Mouse (Mus musculus) layer of hippocampus, adult 9-10 months (tissue): ENCODE results near the gene Klkb1.

Experiments used
- DNase-seq: peaks from one replicate; pipeline ENCODE4 v3.0.0; 2022; ENCODE audit warnings: low spot score

The Klkb1 gene

DNA sequence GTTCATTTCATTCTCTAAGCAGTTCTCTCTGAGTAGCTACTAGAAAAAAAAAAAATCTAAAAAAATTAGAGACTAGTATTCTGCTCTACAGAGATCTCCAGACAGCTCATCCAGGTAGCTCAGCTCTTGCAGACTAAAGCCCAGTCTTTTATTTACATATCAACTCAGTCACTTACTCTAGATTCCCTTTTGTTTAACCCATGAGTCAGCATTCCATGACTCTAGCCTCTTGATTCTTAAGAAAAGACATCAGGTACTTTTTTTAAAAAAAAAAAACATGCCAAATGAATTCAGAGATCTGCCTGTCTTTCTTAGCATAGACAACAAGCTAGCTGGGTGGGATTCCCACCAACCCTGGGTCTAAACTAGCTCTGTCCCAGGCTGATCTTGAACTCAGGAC, 26.2 kb downstream of the Klkb1 start:
- no peak for DNase-seq

DNA sequence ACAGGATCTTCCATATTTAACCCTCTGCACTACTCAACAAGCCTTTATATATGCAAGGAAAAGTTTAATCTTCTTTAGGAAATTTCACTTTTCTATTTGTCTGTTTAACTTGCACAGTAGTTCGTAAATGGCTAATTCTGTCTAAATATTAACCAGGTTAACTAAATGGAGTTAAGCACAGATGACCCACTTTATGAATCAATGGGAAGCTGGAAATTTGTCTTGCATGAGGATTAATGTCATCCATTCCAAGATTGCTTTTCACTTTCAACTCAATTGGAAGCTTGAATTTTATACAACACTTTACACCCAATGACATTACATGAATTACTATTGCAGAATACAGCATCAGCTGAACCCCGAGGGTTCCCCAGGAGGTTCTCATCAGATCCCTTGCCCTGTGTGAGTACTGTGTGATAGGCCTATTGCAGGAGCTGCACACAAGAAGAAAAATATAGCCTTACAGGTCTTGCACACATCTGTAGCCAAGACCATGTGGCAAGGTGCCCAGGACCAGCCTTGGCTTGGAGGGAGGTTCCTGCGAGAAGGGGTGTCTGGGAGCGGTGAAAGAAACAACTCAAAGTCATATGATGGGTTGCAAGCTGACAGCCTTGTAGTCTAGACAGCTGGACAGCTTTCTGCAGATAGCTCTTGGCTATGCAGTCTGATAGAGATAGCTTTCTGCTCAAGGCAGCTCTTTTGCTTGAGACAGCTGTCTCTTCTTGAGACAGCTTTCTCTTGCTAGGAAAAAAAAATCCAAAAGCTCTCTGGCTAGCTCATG, 26.9 kb downstream of the Klkb1 start:
- no peak for DNase-seq

DNA sequence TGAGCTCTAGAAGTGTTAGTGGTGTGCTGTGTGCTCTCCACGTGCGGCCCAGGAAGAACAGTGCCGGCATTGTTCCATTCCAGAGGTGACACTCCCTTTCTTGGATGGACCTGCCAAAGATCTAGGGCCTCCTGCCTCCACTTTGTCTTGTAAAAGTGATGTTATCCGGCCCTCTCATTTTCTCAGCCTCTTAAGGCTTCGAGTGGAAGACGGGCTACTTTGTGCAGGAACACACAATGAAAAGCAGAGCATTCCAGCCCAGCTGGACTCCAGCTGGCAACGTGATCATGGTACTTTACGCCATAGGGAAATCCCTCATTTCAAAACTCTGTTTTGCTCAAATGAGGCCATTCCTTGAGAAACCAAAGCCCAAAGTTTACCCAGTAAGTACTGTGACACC, 27.7 kb downstream of the Klkb1 start:
- no peak for DNase-seq

DNA sequence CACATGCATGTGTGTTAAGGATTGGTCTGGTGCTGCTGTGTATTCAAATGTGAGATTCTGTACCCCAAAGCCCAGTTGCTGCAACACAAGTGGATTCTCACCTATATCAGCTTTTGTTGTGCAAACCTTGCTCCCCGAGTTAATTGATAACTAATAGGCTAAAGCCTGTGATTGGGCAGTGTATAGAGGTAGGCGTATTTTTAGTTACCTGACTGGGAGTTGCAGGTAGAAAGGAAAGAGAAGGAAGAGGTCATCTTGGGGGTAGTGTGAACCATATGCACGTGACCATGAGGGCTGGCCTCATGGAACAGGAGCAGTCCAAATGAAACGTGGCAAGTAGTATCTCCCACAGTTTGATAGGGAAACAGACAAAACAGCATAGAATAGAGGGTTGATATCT, 29.7 kb downstream of the Klkb1 start:
- DNase-seq = no peak

DNA sequence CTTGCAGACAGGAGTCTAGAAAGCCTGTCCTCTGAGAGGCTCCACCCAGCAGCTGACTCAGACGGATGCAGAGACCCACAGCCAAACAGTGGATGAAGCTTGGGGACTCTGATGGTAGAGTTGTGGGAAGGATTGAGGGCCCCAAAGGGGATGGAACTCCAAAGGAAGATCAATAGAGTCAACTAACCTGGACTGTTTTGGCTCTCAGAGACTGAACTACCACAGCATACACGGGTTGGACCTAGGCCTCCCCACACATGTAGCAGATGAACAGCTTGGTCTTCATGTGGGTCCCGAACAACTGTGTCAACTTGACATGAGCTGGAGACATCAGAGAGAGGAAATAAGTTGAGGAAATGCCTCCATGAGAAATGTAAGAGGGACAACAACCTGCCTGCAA, 31.8 kb downstream of the Klkb1 start:
- no peak for DNase-seq

DNA sequence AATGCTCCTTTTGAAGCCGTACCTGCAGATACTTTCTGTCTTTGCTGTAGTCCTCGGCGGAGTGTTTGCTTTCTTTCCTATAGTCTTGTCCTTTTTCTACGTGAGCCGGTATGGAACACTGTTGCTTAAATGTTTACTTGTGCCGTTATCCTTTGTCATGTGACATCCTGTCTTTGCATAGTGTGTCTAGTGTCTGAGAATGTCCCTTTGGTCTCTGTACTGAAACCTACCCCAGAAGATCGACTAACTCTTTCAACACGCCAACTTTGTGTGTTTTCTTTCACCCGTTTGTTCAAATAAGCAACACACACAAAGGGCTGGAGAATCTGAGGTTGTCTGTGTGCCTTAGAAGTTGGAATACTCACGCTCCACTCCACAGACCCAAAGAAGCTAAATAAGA, 32.7 kb downstream of the Klkb1 start, which contains the start of gene F11:
TSS of gene F11 (minus strand) at position 112 of the 400 bp plus-strand sequence.
- DNase-seq = no peak

DNA sequence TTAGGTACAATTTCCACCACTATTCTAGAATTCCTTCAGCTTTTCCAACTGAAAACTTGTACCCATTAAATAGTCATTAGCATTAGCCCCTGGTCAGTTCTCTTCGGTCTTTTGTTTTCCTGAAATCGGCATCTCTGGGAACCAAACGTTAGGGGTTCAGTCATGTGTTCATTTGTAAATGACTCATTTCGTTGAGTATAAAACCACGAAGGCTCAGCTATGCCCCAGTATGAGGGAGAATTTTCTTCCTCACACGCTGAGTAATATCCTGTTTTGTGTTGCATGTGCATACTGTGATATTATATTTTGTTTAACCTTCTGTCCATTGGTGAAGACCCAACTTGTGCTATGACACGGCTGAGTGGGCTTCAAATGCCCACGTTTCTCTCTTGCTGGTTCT, 36.2 kb downstream of the Klkb1 start:
- DNase-seq = no peak

DNA sequence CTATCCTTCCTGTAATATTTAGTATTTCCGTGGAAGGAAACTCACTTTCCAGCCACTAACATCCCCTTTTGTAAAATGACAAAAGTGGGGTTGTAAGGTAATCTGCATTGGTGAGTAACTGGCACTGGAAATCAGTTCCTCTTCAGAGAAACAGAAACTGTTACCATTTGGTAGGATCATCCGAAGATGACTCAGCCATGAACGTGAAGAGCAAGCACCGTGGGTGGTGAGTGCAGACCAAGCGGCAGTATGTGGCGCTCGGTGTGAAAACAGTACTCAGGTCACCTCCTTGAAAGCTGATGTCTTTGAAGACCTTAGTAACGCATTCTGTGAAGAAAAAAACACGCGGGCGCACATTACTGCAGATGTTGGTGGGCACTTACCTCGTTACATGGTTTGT, 39.6 kb downstream of the Klkb1 start:
- no peak for DNase-seq

DNA sequence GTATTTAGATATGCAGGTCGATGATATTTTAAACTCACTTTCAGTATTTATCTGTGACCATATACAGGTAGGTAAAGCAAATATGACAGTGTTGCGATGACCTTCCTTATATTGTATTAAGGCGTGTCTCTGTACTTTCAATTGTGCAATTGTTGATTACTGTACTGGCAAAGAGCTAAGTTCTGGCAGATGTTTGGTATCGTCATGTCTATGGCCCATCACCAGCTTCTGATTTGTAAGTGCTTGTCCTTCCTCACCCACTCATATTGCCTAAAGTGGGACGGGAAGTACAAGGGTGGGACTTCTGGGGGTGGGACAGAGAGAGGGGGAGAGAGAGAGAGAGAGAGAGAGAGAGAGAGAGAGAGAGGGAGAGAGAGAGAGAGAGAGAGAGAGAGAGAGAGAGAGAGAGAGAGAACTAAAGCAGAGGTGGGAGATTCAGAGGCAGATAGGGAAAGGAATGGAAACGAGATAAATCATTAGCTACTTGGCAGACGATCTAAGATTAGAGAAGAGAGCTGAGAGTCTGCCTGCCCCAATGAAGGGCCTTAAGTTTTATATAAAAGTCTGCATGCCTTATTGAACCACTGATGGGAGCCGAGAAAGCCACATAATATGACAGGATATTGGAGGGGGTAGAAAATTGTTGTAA, 40.3 kb downstream of the Klkb1 start:
- no peak for DNase-seq

DNA sequence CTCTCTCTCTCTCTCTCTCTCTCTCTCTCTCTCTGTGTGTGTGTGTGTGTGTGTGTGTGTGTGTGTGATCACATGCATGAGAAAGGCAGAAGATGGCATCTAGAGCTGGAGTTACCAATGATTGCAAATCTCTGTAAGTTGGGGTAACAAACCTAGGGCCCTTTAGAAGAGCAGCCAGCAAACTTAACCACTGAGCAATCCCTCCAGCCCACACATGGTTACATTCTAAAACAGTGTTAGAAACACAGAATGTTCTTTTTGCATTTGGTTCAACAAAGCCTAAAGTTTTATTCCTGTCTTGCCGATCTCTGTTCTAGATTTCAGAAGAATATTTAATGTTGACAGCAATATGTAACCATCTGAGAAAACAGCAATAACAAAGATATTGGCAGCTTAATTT, 41.1 kb downstream of the Klkb1 start:
- no peak for DNase-seq

DNA sequence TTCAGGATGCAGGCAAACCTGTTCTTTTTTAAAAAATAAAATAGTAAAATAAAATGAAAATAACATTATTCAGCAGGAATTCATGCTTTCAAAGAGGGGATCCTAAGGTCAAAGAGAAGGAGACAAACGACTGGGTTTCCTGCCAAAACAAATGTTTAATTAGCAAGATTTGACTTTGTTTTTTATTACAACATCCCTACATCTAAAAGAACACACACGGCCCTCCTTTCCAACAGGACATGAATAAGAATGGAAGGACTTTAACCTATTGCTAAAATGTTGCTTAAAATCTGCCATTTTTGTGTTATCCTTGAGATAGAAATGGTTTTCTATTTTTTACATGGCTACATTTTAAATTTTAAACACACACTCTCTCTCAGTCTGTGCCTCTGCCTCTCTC, 41.5 kb downstream of the Klkb1 start:
- no peak for DNase-seq

DNA sequence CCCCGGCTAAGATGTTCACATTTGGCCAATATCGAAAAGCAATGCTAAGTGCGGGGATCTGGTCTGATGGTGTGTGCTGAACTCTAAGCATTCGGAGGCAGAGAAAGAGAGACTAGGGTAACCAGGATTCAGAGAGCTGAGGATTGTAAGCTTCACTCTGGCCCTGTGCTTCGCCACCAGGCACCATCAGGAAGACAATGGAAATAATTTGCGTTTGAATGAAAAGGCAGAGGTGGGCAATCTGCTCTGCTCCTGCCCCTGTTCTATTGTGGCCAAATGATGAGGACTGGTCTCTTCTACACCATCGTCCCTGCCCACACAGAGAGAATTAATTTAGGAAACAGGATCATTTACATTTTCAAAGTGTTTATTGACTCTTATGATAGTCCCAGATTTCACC, 48.4 kb downstream of the Klkb1 start:
- DNase-seq = no peak

DNA sequence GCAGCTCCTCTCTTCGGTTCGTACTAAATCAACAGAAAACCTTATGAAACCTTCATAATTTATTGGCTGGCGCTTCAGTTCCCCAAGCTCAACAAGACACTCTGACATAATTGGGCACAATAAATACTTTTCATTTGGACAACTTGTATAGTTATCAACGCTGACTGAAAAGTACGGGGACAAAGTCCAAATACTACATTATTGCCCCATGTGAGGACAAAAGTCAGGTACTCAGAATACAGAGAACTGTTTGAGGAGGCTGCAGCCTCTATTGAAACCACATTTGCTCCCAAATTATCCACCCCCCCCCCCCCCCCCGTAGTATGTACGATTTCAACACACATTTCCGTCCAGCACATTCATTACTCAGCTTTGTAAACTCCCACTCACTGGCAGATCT, 55.3 kb downstream of the Klkb1 start:
- no peak for DNase-seq

DNA sequence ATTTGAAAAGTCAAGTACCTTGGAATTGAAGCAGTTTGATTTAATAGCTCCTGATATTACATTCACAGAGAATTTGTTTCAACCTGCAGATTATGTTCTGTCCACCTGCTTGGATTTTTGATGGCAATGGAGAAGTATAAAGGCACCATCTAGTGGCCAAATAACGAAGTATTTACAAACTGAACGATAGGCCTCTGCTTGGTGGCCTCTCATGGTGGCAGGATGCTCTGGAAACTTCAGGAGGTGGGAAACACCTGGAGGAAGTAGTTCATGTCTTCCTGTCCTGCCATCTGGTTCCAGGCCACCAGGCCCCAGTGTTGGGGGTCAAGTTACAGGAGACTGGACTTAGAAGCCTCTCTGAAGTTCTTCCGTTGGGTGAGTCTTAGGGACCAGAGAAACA, 56.4 kb downstream of the Klkb1 start:
- DNase-seq = peak; percentile 68

DNA sequence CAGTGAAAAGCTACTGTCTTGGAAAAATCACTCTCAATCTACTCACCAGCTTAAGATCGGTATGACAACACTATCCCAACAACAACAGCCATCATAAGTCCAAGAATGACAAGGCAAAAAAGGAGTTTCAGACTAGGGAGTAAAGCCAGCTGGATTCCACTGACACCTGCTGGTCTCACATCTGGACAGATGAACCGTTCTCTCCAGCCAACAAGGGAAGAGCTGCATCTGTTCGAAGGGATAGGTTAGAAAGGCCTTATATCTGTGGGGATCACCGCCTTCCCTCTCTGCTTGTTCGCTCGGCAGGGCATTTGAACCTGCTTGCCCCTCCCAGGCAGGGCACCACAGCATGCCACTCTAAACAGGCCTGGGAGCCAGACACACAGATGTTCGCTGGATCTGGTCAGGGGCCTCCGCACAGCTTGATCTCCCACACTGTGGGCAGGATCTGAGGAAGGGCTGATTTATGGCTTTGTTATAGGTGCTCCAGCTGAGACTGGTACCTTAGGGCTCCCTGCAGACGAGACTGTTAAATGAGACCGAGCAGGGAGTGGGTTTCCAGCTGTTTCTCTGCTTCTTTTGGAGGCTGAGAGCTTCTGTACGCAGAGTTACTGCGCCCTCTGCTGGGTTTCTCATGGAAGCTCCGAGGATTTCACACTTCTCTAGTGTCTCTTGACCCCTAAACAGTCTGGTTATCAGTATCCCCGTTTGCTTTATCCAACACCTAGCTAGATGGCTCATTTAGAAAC, 58.3 kb downstream of the Klkb1 start:
- DNase-seq = no peak

DNA sequence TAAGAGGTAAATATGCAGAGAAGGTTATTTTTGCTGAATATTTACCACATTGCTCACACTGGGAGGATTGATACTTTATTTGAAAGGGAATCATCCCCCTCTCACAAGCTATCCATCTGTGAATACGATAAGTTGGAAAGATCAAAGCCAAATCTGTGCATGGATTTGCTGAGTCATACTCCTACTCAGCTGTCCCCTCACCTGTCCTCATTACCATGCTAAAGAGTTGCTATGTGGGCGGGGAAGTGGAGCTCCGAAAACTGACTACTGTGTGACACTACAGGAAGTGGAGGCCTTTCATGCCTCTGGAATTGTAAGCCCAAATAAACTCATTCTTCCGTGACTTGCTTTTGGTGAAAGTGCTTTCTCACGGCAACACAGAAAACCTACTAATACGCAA, 59.4 kb downstream of the Klkb1 start:
- no peak for DNase-seq

DNA sequence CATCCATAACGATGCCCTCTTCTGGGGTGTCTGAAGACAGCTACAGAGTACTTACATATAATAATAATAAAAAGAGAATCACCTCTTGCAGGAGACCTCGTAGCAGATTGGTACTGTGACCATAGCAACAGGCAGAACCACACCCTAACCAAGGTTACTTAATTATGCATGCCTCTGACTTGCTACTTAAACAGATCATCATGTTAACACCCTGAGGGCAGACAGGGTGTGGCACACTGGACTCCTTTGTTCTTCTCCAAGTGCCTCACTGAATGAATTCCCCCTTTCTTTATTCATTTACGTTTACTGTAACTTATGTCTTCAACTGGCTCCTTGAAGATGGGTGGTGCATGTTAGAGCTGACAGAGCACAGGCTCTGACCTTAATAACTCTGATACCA, 61.4 kb downstream of the Klkb1 start:
- no peak for DNase-seq
